Mouse (Mus musculus) kidney, postnatal 14 days (tissue): Measurements from ENCODE around the gene Man1a.

Experiments used
- DNase-seq: peaks from one replicate; pipeline ENCODE4 v3.0.0; 2022; ENCODE audit warnings: mixed read lengths

The Man1a gene

DNA sequence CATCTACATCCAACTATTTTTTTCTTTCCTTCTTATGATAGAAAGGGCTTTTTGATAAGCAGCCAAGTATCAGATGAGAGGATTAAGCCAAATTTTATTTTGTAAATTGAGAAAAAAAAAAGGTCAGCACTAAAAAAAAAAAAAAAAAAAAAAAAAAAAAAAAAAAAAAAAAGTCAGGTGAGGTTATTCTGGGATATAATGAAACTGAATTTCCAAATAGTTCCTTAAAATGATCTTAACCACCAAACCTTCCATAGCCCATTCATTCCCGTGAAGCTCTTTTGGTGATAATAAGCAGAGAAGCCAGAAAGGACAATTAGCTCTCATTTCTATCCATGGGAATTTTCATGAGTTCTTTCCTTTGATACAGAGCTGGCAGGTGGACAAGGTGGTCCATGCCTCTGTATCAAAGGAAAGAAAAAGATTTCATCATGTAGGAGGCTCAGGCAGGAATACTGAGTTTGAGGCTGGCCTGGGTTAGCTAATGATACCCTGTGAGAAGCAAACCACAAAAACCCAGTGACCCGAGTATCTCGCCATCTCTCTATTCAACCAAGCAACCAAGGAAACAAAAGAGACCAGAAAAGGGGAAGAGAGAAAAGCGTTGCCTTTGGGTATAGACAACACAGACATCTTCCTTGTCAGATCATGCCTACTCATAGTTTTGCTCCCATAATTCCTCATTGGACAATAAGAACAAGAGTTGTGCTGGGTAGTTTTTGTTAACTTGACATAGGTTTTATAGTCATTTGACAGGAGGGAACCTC lies 162.7 kb downstream of the Man1a start:
- no peak for DNase-seq

- DNase-seq = no peak
Measured at GRCm38 (mm10) chr10:53889512-53889911, 186.9 kb downstream of the Man1a start.

DNA sequence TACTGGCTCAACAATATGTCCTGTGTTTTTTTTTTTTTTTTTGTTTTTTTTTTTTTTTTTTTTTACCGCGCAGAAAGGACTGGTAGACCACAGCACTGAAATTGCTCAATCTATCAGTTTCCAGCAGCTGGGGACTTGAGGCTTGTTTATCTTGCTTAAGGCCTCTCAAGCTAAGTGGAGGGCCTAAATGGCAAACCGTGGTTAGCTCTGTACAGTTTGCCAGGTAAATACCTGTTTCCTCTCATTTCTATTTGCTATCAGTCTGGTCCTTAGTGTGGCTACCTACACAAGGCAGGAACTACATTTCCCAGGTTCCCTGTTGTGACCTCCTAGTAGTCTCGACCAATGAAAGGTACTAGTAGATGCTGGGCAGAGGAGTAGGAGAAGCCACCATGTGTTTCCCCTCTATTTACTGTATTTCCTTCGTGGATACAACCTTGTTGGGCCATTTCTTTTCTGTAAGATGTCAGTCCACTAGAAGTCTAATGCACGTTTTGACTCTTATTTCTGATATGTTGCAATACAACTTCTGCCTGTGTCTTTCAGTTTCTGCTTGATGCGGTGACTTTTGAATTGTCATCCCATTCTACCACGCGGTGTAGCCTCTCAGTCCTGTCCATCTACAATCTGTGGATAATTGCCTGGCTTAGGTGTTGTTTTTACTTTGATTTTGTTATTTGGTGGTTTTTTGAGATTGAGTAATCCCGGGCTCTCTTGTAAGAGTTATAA lies 187.9 kb downstream of the Man1a start:
- no peak for DNase-seq

- DNase-seq = no peak
Measured at GRCm38 (mm10) chr10:53886475-53886874, 189.9 kb downstream of the Man1a start.

GRCm38 (mm10) chr10:53881310-53881709 lies 195.1 kb downstream of the Man1a start:
- no peak for DNase-seq

GRCm38 (mm10) chr10:53875896-53876295 lies 200.5 kb downstream of the Man1a start:
- no peak for DNase-seq

GRCm38 (mm10) chr10:53874191-53874590 lies 202.2 kb downstream of the Man1a start:
- DNase-seq = no peak

GRCm38 (mm10) chr10:53863486-53864357 lies 212.7 kb downstream of the Man1a start:
- DNase-seq = peak; percentile 56

DNA sequence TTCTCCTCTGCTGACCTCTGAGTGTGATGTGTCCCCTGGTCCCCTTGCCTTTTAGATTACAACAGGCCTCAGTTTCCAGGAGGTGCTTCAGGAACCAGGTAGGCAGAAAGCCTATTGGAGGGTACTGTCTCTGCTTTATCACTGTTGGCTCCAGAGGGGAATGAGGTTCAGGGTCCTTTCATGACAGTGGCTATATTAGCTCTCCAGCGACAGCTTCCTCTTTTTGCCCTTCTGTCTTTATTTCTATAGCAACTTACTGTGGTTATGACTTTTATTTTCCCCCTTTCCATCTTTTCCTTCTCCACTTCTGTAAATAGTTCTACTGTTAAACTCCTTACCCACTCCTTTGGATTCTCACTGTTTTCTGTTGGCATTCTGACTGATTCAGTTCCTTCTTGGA lies 216.5 kb downstream of the Man1a start:
- no peak for DNase-seq

- no peak for DNase-seq
Measured at GRCm38 (mm10) chr10:53859224-53859623, 217.2 kb downstream of the Man1a start.
